Mouse (Mus musculus): ENCODE measurements around the gene Coq8b. TPM values are rescaled to one million over a fixed set of nuclear protein-coding genes. Genes with fewer than 3 reads are reported as not detected.
A peak's percentile ranks its signal among the peaks of the same experiment; 100 is the strongest.

Gene Coq8b
- total and polyA plus RNA-seq, 2 experiments from 2014 or later = 19.1 to 26.3 TPM

- H3K4me3 ChIP-seq (ENCODE audit: low read depth, low read length) = no peak overlapping the region
- no peak for TF ChIP-seq CTCF (IDR thresholded peaks at IDR 0.05; ENCODE audit: low read depth)
- no peak for ATAC-seq
- H3K9ac ChIP-seq = no peak overlapping the region
- H3K27me3 ChIP-seq (ENCODE audit: insufficient read depth, low read length) = no peaks in the 10 kb centered on the region
- H3K4me1 ChIP-seq (ENCODE audit: insufficient read depth) = peaks cover 18% of the 10 kb centered on the region; the same call in 1 of the 2 replicates
- H3K9me3 ChIP-seq (ENCODE audit: low read length) = no peaks in the 10 kb centered on the region
- no peak overlapping the region for H3K4me2 ChIP-seq (ENCODE audit: low read depth)
- no peak for DNase-seq
- no peak overlapping the region for H3K27ac ChIP-seq (ENCODE audit: low read depth, low read length)
- WGBS = 68% methylated on average over 6 of the region's 6 CpGs
- H3K36me3 ChIP-seq (ENCODE audit: insufficient read depth) = peaks cover 46% of the 10 kb centered on the region
Measured at GRCm38 (mm10) chr7:27261888-27262287, 29.1 kb downstream of the Coq8b start.

GRCm38 (mm10) chr7:27264761-27265160 lies 31.9 kb downstream of the Coq8b start:
- no peak overlapping the region for H3K9ac ChIP-seq
- 95% methylated on average over 12 of the region's 12 CpGs for WGBS
- DNase-seq (no peak), ATAC-seq (no peak)
- H3K27ac ChIP-seq (ENCODE audit: low read depth, low read length) = no peak overlapping the region
- H3K4me2 ChIP-seq (ENCODE audit: low read depth) = no peak overlapping the region
- no peak overlapping the region for H3K4me3 ChIP-seq (ENCODE audit: low read depth, low read length)
- peaks cover 73% of the 10 kb centered on the region for H3K36me3 ChIP-seq (ENCODE audit: insufficient read depth)
- H3K9me3 ChIP-seq (ENCODE audit: low read length) = no peaks in the 10 kb centered on the region
- no peak for TF ChIP-seq CTCF (IDR thresholded peaks at IDR 0.05; ENCODE audit: low read depth)
- no peaks in the 10 kb centered on the region for H3K27me3 ChIP-seq (ENCODE audit: insufficient read depth, low read length)
- peaks cover 12% of the 10 kb centered on the region; the same call in 1 of the 2 replicates for H3K4me1 ChIP-seq (ENCODE audit: insufficient read depth)

GRCm38 (mm10) chr7:27266515-27267128 lies 33.8 kb downstream of the Coq8b start:
- H3K4me1 ChIP-seq (ENCODE audit: insufficient read depth) = no peaks in the 10 kb centered on the region
- H3K4me3 ChIP-seq (ENCODE audit: low read depth, low read length) = no peak overlapping the region
- no peak for TF ChIP-seq CTCF (IDR thresholded peaks at IDR 0.05; ENCODE audit: low read depth)
- H3K9ac ChIP-seq = no peak overlapping the region
- H3K27ac ChIP-seq (ENCODE audit: low read depth, low read length) = no peak overlapping the region
- no peaks in the 10 kb centered on the region for H3K27me3 ChIP-seq (ENCODE audit: insufficient read depth, low read length)
- 81% methylated on average over 20 of the region's 20 CpGs for WGBS
- ATAC-seq (no peak), DNase-seq (no peak)
- H3K9me3 ChIP-seq (ENCODE audit: low read length) = no peaks in the 10 kb centered on the region
- peaks cover 90% of the 10 kb centered on the region for H3K36me3 ChIP-seq (ENCODE audit: insufficient read depth)
- H3K4me2 ChIP-seq (ENCODE audit: low read depth) = no peak overlapping the region

GRCm38 (mm10) chr7:27271423-27271822 lies 38.6 kb downstream of the Coq8b start:
- 0 out of 2 replicates have a peak, but pooled peaks have one; percentile 28 for TF ChIP-seq CTCF (IDR thresholded peaks at IDR 0.05; ENCODE audit: low read depth)

GRCm38 (mm10) chr7:27273739-27274351 lies 41.0 kb downstream of the Coq8b start:
- H3K9ac ChIP-seq = no peak overlapping the region
- no peaks in the 10 kb centered on the region for H3K4me1 ChIP-seq (ENCODE audit: insufficient read depth)
- ATAC-seq = peak; percentile 26
- H3K4me2 ChIP-seq (ENCODE audit: low read depth) = no peak overlapping the region
- no peaks in the 10 kb centered on the region for H3K27me3 ChIP-seq (ENCODE audit: insufficient read depth, low read length)
- DNase-seq = no peak
- no peaks in the 10 kb centered on the region for H3K9me3 ChIP-seq (ENCODE audit: low read length)
- WGBS = 64% methylated on average over 32 of the region's 32 CpGs
- peak; percentile 55 for TF ChIP-seq CTCF (IDR thresholded peaks at IDR 0.05; ENCODE audit: low read depth)
- peaks cover 82% of the 10 kb centered on the region for H3K36me3 ChIP-seq (ENCODE audit: insufficient read depth)
- no peak overlapping the region for H3K27ac ChIP-seq (ENCODE audit: low read depth, low read length)
- no peak overlapping the region for H3K4me3 ChIP-seq (ENCODE audit: low read depth, low read length)

More at GRCm38 (mm10) chr7:27271423-27271822, 38.6 kb downstream of the Coq8b start:
- no peak for DNase-seq
- no peak overlapping the region for H3K9ac ChIP-seq
- H3K4me2 ChIP-seq (ENCODE audit: low read depth) = no peak overlapping the region
- WGBS = 91% methylated on average over 8 of the region's 8 CpGs
- ATAC-seq = no peak
- no peak overlapping the region for H3K4me3 ChIP-seq (ENCODE audit: low read depth, low read length)
- no peak overlapping the region for H3K27ac ChIP-seq (ENCODE audit: low read depth, low read length)
- no peaks in the 10 kb centered on the region for H3K9me3 ChIP-seq (ENCODE audit: low read length)
- peaks cover 83% of the 10 kb centered on the region for H3K36me3 ChIP-seq (ENCODE audit: insufficient read depth)
- H3K4me1 ChIP-seq (ENCODE audit: insufficient read depth) = no peaks in the 10 kb centered on the region
- no peaks in the 10 kb centered on the region for H3K27me3 ChIP-seq (ENCODE audit: insufficient read depth, low read length)

- no peak for DNase-seq
- H3K27me3 ChIP-seq (ENCODE audit: insufficient read depth, low read length) = no peaks in the 10 kb centered on the region
- TF ChIP-seq CTCF (IDR thresholded peaks at IDR 0.05; ENCODE audit: low read depth) = no peak
- H3K4me3 ChIP-seq (ENCODE audit: low read depth, low read length) = no peak overlapping the region
- ATAC-seq = no peak
- 89% methylated on average over 4 of the region's 4 CpGs for WGBS
- H3K9me3 ChIP-seq (ENCODE audit: low read length) = no peaks in the 10 kb centered on the region
- no peaks in the 10 kb centered on the region for H3K4me1 ChIP-seq (ENCODE audit: insufficient read depth)
- H3K9ac ChIP-seq = no peak overlapping the region
- no peak overlapping the region for H3K4me2 ChIP-seq (ENCODE audit: low read depth)
- H3K36me3 ChIP-seq (ENCODE audit: insufficient read depth) = peaks cover 82% of the 10 kb centered on the region
- no peak overlapping the region for H3K27ac ChIP-seq (ENCODE audit: low read depth, low read length)
Measured at GRCm38 (mm10) chr7:27274916-27275315, 42.1 kb downstream of the Coq8b start.

- no peaks in the 10 kb centered on the region for H3K27me3 ChIP-seq (ENCODE audit: insufficient read depth, low read length)
- H3K4me3 ChIP-seq (ENCODE audit: low read depth, low read length) = no peak overlapping the region
- TF ChIP-seq CTCF (IDR thresholded peaks at IDR 0.05; ENCODE audit: low read depth) = no peak
- H3K4me1 ChIP-seq (ENCODE audit: insufficient read depth) = no peaks in the 10 kb centered on the region
- no peak overlapping the region for H3K4me2 ChIP-seq (ENCODE audit: low read depth)
- no peak overlapping the region for H3K9ac ChIP-seq
- ATAC-seq (no peak), DNase-seq (no peak)
- H3K9me3 ChIP-seq (ENCODE audit: low read length) = no peaks in the 10 kb centered on the region
- WGBS = 63% methylated on average over 7 of the region's 7 CpGs
- peaks cover 80% of the 10 kb centered on the region for H3K36me3 ChIP-seq (ENCODE audit: insufficient read depth)
- no peak overlapping the region for H3K27ac ChIP-seq (ENCODE audit: low read depth, low read length)
Measured at GRCm38 (mm10) chr7:27276021-27276420, 43.2 kb downstream of the Coq8b start.
